Mouse (Mus musculus) intestine, postnatal 0 days (tissue): ENCODE data around the gene Myo5a. TPM values are rescaled to one million over a fixed set of nuclear protein-coding genes. Genes with fewer than 3 reads are reported as not detected.

ENCODE experiments used
- ATAC-seq: fragments of 200-750 bp; cut with Nextera tagmentation; 2 replicates; pipeline ENCODE4 v1.8.0; 2017; ENCODE audit warnings: mild to moderate bottlenecking, moderate TSS enrichment, moderate library complexity
- H3K27ac ChIP-seq: fragments of 300-500 bp; sonication (generic); 2 replicates; pipeline ENCODE4 v1.5.1; 2014; ENCODE audit warnings: mild to moderate bottlenecking, low read depth, low read length, moderate library complexity
- H3K27me3 ChIP-seq: fragments of 300-500 bp; sonication (generic); replicated peaks from 2 replicates; pipeline ENCODE4 v1.6.1; 2014; ENCODE audit warnings: low read length, mixed read lengths; ENCODE audit not compliant: control insufficient read depth, insufficient read depth
- H3K36me3 ChIP-seq: fragments of 300-500 bp; sonication (generic); 2 replicates; pipeline ENCODE4 v1.6.1; 2014; ENCODE audit warnings: mild to moderate bottlenecking, moderate library complexity; ENCODE audit not compliant: control insufficient read depth, insufficient read depth
- H3K4me1 ChIP-seq: fragments of 300-500 bp; sonication (generic); replicated peaks from 2 replicates; pipeline ENCODE4 v1.6.1; 2014; ENCODE audit warnings: antibody characterized with exemption, low read length, mixed read lengths; ENCODE audit not compliant: control insufficient read depth, insufficient read depth
- H3K4me2 ChIP-seq: fragments of 300-500 bp; sonication (generic); replicated peaks from 2 replicates; pipeline ENCODE4 v1.6.1; 2014; ENCODE audit warnings: low read depth, mild to moderate bottlenecking, moderate library complexity
- H3K4me3 ChIP-seq: fragments of 300-500 bp; sonication (generic); 2 replicates; pipeline ENCODE4 v1.5.1; 2014; ENCODE audit warnings: low read depth, low read length
- H3K9ac ChIP-seq: fragments of 300-500 bp; sonication (generic); 2 replicates; pipeline ENCODE4 v1.6.1; 2014; ENCODE audit warnings: mild to moderate bottlenecking, low read depth, low read length
- H3K9me3 ChIP-seq: fragments of 300-500 bp; sonication (generic); 2 replicates; pipeline ENCODE4 v1.6.1; 2016; ENCODE audit warnings: mixed run types; ENCODE audit not compliant: control insufficient read depth
- CTCF ChIP-seq: sonication (generic); IDR thresholded peaks from 2 replicates; pipeline ENCODE4 v1.5.1; 2016; ENCODE audit warnings: low read depth, mild to moderate bottlenecking, control low read depth, antibody characterized with exemption, moderate library complexity
- WGBS: fragments of 180-500 bp; shearing (Covaris S2); extraction: QIAGEN DNeasy Blood & Tissue Kit; methylation state at CpG from one replicate; pipeline ENCODE4 v1.1.7; 2014; 5-methylcytosine and 5-hydroxymethylcytosine counted together
- polyA plus RNA-seq: library from polyadenylated mRNA; unstranded; fragments of >200 nt; fragmentation: Nextera tagmentation; extraction: Ambion mirVana; gene quantifications from 2 replicates; pipeline ENCODE4 v1.2.1, GENCODE M21; 2015

The Myo5a gene
- 2.9 and 3.1 TPM in 2 replicates for polyA plus RNA-seq

GRCm38 (mm10) chr9:75070457-75071028 lies at the start of gene Myo5a:
Myo5a (plus strand) TSS chr9:75071015.
- peak within 1 kb of the TSS; percentile 68 for H3K27ac ChIP-seq
- peak within 1 kb of the TSS; percentile 58 for H3K9ac ChIP-seq
- H3K36me3 ChIP-seq, result no peaks in the 10 kb centered on the region
- peak within 1 kb of the TSS; percentile 62 for H3K4me3 ChIP-seq
- 0 out of 2 replicates have a peak, but pooled peaks cover 6% of the 10 kb centered on the region for H3K4me1 ChIP-seq
- peak within 1 kb of the TSS; percentile 97 for H3K4me2 ChIP-seq
- WGBS, result 21% methylated on average over 23 of the region's 23 CpGs
- H3K9me3 ChIP-seq, result no peaks in the 10 kb centered on the region
- TF ChIP-seq CTCF, result no peak
- ATAC-seq, result no peak
- H3K27me3 ChIP-seq, result peaks cover 17% of the 10 kb centered on the region; the same call in 1 of the 2 replicates

GRCm38 (mm10) chr9:75022546-75022945 lies 48.3 kb upstream of the Myo5a start:
- no peaks in the 10 kb centered on the region for H3K4me1 ChIP-seq
- H3K9ac ChIP-seq, result no peak overlapping the region
- peaks cover 21% of the 10 kb centered on the region for H3K36me3 ChIP-seq
- H3K27me3 ChIP-seq, result no peaks in the 10 kb centered on the region
- no peak overlapping the region for H3K27ac ChIP-seq
- no peak for TF ChIP-seq CTCF
- H3K9me3 ChIP-seq, result no peaks in the 10 kb centered on the region
- no peak overlapping the region for H3K4me3 ChIP-seq
- 71% methylated on average over 7 of the region's 7 CpGs for WGBS
- ATAC-seq, result no peak
- no peak overlapping the region for H3K4me2 ChIP-seq

- ATAC-seq, result peak; percentile 72
Measured at GRCm38 (mm10) chr9:75023150-75023894, 47.5 kb upstream of the Myo5a start.

GRCm38 (mm10) chr9:75024089-75024488 lies 46.7 kb upstream of the Myo5a start:
- Histone ChIP-seq H3K4me2 (no peak overlapping the region), H3K4me1 (no peaks in the 10 kb centered on the region), H3K4me3 (no peak overlapping the region), H3K9me3 (no peaks in the 10 kb centered on the region), H3K9ac (no peak overlapping the region), H3K27ac (no peak overlapping the region), H3K27me3 (no peaks in the 10 kb centered on the region), H3K36me3 (peaks cover 16% of the 10 kb centered on the region)
- peak; percentile 64 for ATAC-seq
- WGBS, result 36% methylated on average over 7 of the region's 7 CpGs
- no peak for TF ChIP-seq CTCF

More at GRCm38 (mm10) chr9:75023150-75023894, 47.5 kb upstream of the Myo5a start:
- H3K36me3 ChIP-seq, result peaks cover 16% of the 10 kb centered on the region
- no peak overlapping the region for H3K4me3 ChIP-seq
- H3K9ac ChIP-seq, result no peak overlapping the region
- H3K27ac ChIP-seq, result no peak overlapping the region
- no peaks in the 10 kb centered on the region for H3K9me3 ChIP-seq
- TF ChIP-seq CTCF, result no peak
- 34% methylated on average over 5 of the region's 5 CpGs for WGBS
- no peaks in the 10 kb centered on the region for H3K27me3 ChIP-seq
- H3K4me1 ChIP-seq, result no peaks in the 10 kb centered on the region
- H3K4me2 ChIP-seq, result no peak overlapping the region

- no peak overlapping the region for H3K9ac ChIP-seq
- no peak for ATAC-seq
- WGBS, result 75% methylated on average over 6 of the region's 6 CpGs
- TF ChIP-seq CTCF, result peak; percentile 66
- H3K4me2 ChIP-seq, result no peak overlapping the region
- H3K36me3 ChIP-seq, result 0 out of 2 replicates have a peak, but pooled peaks cover 4% of the 10 kb centered on the region
- no peak overlapping the region for H3K4me3 ChIP-seq
- no peaks in the 10 kb centered on the region for H3K9me3 ChIP-seq
- no peak overlapping the region for H3K27ac ChIP-seq
- H3K27me3 ChIP-seq, result no peaks in the 10 kb centered on the region
- H3K4me1 ChIP-seq, result no peaks in the 10 kb centered on the region
Measured at GRCm38 (mm10) chr9:75025689-75026088, 45.1 kb upstream of the Myo5a start.

- no peak for ATAC-seq
- TF ChIP-seq CTCF, result no peak
- H3K27me3 ChIP-seq, result no peaks in the 10 kb centered on the region
- no peak overlapping the region for H3K4me2 ChIP-seq
- no peak overlapping the region for H3K27ac ChIP-seq
- H3K4me1 ChIP-seq, result 0 out of 2 replicates have a peak, but pooled peaks cover 6% of the 10 kb centered on the region
- no peak overlapping the region for H3K9ac ChIP-seq
- H3K9me3 ChIP-seq, result no peaks in the 10 kb centered on the region
- H3K36me3 ChIP-seq, result 0 out of 2 replicates have a peak, but pooled peaks cover 4% of the 10 kb centered on the region
- no peak overlapping the region for H3K4me3 ChIP-seq
- 88% methylated on average over 1 of the region's 1 CpGs for WGBS
Measured at GRCm38 (mm10) chr9:75032408-75032807, 38.4 kb upstream of the Myo5a start.
